Mouse (Mus musculus) cerebellum, adult 2 months (tissue): ENCODE measurements around the gene Timp3. TPM values are rescaled to one million over a fixed set of nuclear protein-coding genes. Genes with fewer than 3 reads are reported as not detected.

Source experiments
- DNase-seq, 2 experiments: peaks; one replicate each; pipeline ENCODE4 v3.0.0; 2021
- H3K27ac ChIP-seq: fragments of 200-500 bp; 2 replicates; pipeline ENCODE4 v1.5.1; 2012; ENCODE audit warnings: low read length, control low read depth, inconsistent platforms; ENCODE audit not compliant: insufficient read depth
- H3K27me3 ChIP-seq: fragments of 200-500 bp; 2 replicates; pipeline ENCODE4 v1.6.1; 2012; ENCODE audit warnings: inconsistent platforms, mild to moderate bottlenecking, low read length, moderate library complexity; ENCODE audit not compliant: control insufficient read depth, insufficient read depth
- H3K4me1 ChIP-seq: fragments of 200-500 bp; 2 replicates; pipeline ENCODE4 v1.6.1; 2011; ENCODE audit warnings: low read length; ENCODE audit not compliant: control insufficient read depth, insufficient read depth
- H3K4me3 ChIP-seq: fragments of 200-500 bp; replicated peaks from 2 replicates; pipeline ENCODE3; 2011; ENCODE audit warnings: mild to moderate bottlenecking, low read depth, low read length, control low read depth; ENCODE audit not compliant: insufficient read depth
- CTCF ChIP-seq: fragments of 200-500 bp; IDR thresholded peaks from 2 replicates; pipeline ENCODE4 v1.5.1; 2011; ENCODE audit warnings: low read depth, mild to moderate bottlenecking, control low read depth, low read length, moderate library complexity, borderline replicate concordance; ENCODE audit not compliant: insufficient read depth
- POLR2A ChIP-seq: fragments of 200-500 bp; IDR thresholded peaks from 2 replicates; pipeline ENCODE4 v1.6.1; 2011; ENCODE audit warnings: low read length, control low read depth, borderline replicate concordance; ENCODE audit not compliant: insufficient read depth
- WGBS: fragments of 180-500 bp; shearing (Covaris S2); methylation state at CpG from one replicate; pipeline ENCODE4 v1.1.7; 2018; 5-methylcytosine and 5-hydroxymethylcytosine counted together
- polyA plus RNA-seq: library from polyadenylated mRNA; depleted of rRNA; stranded (reverse); fragments of >200 nt; gene quantifications from 2 replicates; pipeline ENCODE4 v1.2.3, GENCODE M21; 2012

Timp3 gene
- polyA plus RNA-seq, 1 experiment: 48.9 TPM

- WGBS: 32% methylated on average over 4 of the region's 4 CpGs
- Histone ChIP-seq H3K4me1 (peaks cover 22% of the 10 kb centered on the region), H3K4me3 (no peak overlapping the region), H3K27ac (no peak overlapping the region), H3K27me3 (no peaks in the 10 kb centered on the region)
- DNase-seq: peak; percentile 52 to 74
- TF ChIP-seq CTCF: no peak
- TF ChIP-seq POLR2A: no peak
Observed at GRCm38 (mm10) chr10:86323275-86323994, 23.3 kb downstream of the Timp3 start.

GRCm38 (mm10) chr10:86325272-86325671 lies 25.1 kb downstream of the Timp3 start:
- Histone ChIP-seq H3K4me1 (peaks cover 19% of the 10 kb centered on the region), H3K27me3 (no peaks in the 10 kb centered on the region), H3K27ac (no peak overlapping the region), H3K4me3 (no peak overlapping the region)
- no peak for DNase-seq
- WGBS: 66% methylated on average over 6 of the region's 6 CpGs
- TF ChIP-seq POLR2A: no peak
- no peak for TF ChIP-seq CTCF

- H3K4me1 ChIP-seq: peaks cover 6% of the 10 kb centered on the region
- H3K27ac ChIP-seq: no peak overlapping the region
- 91% methylated on average over 4 of the region's 4 CpGs for WGBS
- H3K4me3 ChIP-seq: no peak overlapping the region
- no peaks in the 10 kb centered on the region for H3K27me3 ChIP-seq
- no peak for DNase-seq
- no peak for TF ChIP-seq POLR2A
- TF ChIP-seq CTCF: no peak
Observed at GRCm38 (mm10) chr10:86328143-86328542, 28.0 kb downstream of the Timp3 start.

GRCm38 (mm10) chr10:86328691-86329090 lies 28.5 kb downstream of the Timp3 start:
- no peak overlapping the region for H3K27ac ChIP-seq
- H3K4me3 ChIP-seq: no peak overlapping the region
- H3K4me1 ChIP-seq: peaks cover 4% of the 10 kb centered on the region; the same call in 1 of the 2 replicates
- H3K27me3 ChIP-seq: no peaks in the 10 kb centered on the region
- DNase-seq: no peak
- 78% methylated on average over 2 of the region's 2 CpGs for WGBS
- TF ChIP-seq POLR2A (no peak), CTCF (no peak)

DNA sequence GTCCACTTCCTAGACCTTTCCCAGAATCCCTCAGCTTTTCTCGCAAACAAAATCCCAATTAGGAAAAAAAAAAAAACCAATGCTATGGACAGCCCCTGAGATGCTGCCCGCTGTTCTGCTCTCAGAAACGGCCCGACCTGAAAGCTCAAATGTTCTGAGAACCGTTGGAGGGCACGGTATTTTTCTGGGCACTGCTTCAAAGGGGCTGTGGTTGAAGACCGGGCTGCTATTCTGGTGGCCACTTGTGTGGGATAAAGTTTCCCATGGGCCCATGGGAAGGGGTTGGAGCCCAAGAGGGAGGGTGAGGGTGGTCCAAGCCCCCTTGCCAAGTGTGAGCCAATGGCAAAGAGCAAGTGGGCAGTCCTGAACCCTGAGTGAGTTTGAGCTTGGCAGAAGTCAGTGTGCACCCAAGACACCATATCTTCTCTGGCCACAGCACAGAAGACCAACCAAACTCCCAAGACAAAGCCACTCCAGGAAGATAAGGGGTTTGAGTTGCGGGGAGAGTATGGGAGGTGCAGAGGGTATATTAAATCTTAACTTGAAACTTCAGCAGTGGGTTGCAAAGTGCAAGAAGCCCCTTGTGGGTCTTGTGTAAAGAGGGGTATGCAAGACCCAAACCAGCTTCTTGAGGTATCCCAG lies 29.2 kb downstream of the Timp3 start:
- no peak overlapping the region for H3K4me3 ChIP-seq
- 82% methylated on average over 8 of the region's 8 CpGs for WGBS
- H3K27ac ChIP-seq: no peak overlapping the region
- TF ChIP-seq POLR2A (no peak), CTCF (no peak)
- no peaks in the 10 kb centered on the region for H3K27me3 ChIP-seq
- DNase-seq: no peak
- peaks cover 4% of the 10 kb centered on the region; the same call in 1 of the 2 replicates for H3K4me1 ChIP-seq

- TF ChIP-seq CTCF: no peak
- Histone ChIP-seq H3K27me3 (no peaks in the 10 kb centered on the region), H3K4me1 (0 out of 2 replicates have a peak, but pooled peaks cover 4% of the 10 kb centered on the region), H3K27ac (no peak overlapping the region; the same call in 1 of the 2 replicates), H3K4me3 (no peak overlapping the region)
- no peak for DNase-seq
- WGBS: 86% methylated on average over 5 of the region's 5 CpGs
Observed at GRCm38 (mm10) chr10:86330993-86331680, 31.0 kb downstream of the Timp3 start.

- no peak overlapping the region for H3K4me3 ChIP-seq
- H3K4me1 ChIP-seq: 0 out of 2 replicates have a peak, but pooled peaks cover 4% of the 10 kb centered on the region
- 64% methylated on average over 7 of the region's 7 CpGs for WGBS
- H3K27me3 ChIP-seq: no peaks in the 10 kb centered on the region
- TF ChIP-seq POLR2A (no peak), CTCF (no peak)
- no peak overlapping the region; the same call in 1 of the 2 replicates for H3K27ac ChIP-seq
- DNase-seq: no peak
Observed at GRCm38 (mm10) chr10:86331681-86332281, 31.6 kb downstream of the Timp3 start.
